Mouse (Mus musculus): ENCODE measurements around the gene Lpar5.
"Not testable (repeated sequence)": the region's sequence is repeated elsewhere in the genome, so short reads cannot be mapped to it uniquely, and the experiment has no call there.

Gene Lpar5

GRCm38 (mm10) chr6:125067571-125067995 is at the start of gene Lpar5:
Gene Lpar5 (plus strand): TSS chr6:125067920.
- DNase-seq (ENCODE audit: low spot score in 2 of 2), result no peak

- DNase-seq (ENCODE audit: low spot score in 2 of 2), result peak; percentile 47 to 78
Observed at GRCm38 (mm10) chr6:125030532-125030931, 37.2 kb upstream of the Lpar5 start.

- no peak for DNase-seq (ENCODE audit: low spot score in 2 of 2)
Observed at GRCm38 (mm10) chr6:125031604-125032003, 36.1 kb upstream of the Lpar5 start.

GRCm38 (mm10) chr6:125038666-125039065 is 29.1 kb upstream of the Lpar5 start:
- no peak for DNase-seq (ENCODE audit: low spot score in 2 of 2)

GRCm38 (mm10) chr6:125039131-125039530 is 28.6 kb upstream of the Lpar5 start:
- peak in 1 of 2 experiments; percentile 43 for DNase-seq (ENCODE audit: low spot score in 2 of 2)

GRCm38 (mm10) chr6:125039533-125040153 is 28.1 kb upstream of the Lpar5 start, which contains the start of gene Ing4:
Gene Ing4 (plus strand): TSS chr6:125039760.
- peak; percentile 72 to 91 for DNase-seq (ENCODE audit: low spot score in 2 of 2)

- DNase-seq (ENCODE audit: low spot score in 2 of 2), result no peak
Observed at GRCm38 (mm10) chr6:125040221-125040620, 27.5 kb upstream of the Lpar5 start.

- no peak for DNase-seq (ENCODE audit: low spot score in 2 of 2)
Observed at GRCm38 (mm10) chr6:125041047-125041446, 26.7 kb upstream of the Lpar5 start.

GRCm38 (mm10) chr6:125042081-125042480 is 25.6 kb upstream of the Lpar5 start:
- no peak for DNase-seq (ENCODE audit: low spot score in 2 of 2)

GRCm38 (mm10) chr6:125046691-125047090 is 21.0 kb upstream of the Lpar5 start:
- peak; percentile 63 to 87 for DNase-seq (ENCODE audit: low spot score in 2 of 2)

GRCm38 (mm10) chr6:125049678-125050077 is 18.0 kb upstream of the Lpar5 start, which contains the start of gene Acrbp:
Gene Acrbp (plus strand): TSS chr6:125049689.
- no peak for DNase-seq (ENCODE audit: low spot score in 2 of 2)

GRCm38 (mm10) chr6:125051237-125051636 is 16.5 kb upstream of the Lpar5 start:
- DNase-seq (ENCODE audit: low spot score in 2 of 2), result peak in 1 of 2 experiments; percentile 59

- DNase-seq (ENCODE audit: low spot score in 2 of 2), result no peak
Observed at GRCm38 (mm10) chr6:125061493-125061892, 6.2 kb upstream of the Lpar5 start.

- no peak for DNase-seq (ENCODE audit: low spot score in 2 of 2)
Observed at GRCm38 (mm10) chr6:125062511-125062910, 5.2 kb upstream of the Lpar5 start.

- DNase-seq (ENCODE audit: low spot score in 2 of 2), result no peak
Observed at GRCm38 (mm10) chr6:125063906-125064305, 3.8 kb upstream of the Lpar5 start.

- DNase-seq (ENCODE audit: low spot score in 2 of 2), result not testable (repeated sequence)
Observed at GRCm38 (mm10) chr6:125065223-125065622, 2.5 kb upstream of the Lpar5 start.

- peak; percentile 60 to 72 for DNase-seq (ENCODE audit: low spot score in 2 of 2)
Observed at GRCm38 (mm10) chr6:125071170-125071895, 3.6 kb downstream of the Lpar5 start.

- peak in 1 of 2 experiments; percentile 34 for DNase-seq (ENCODE audit: low spot score in 2 of 2)
Observed at GRCm38 (mm10) chr6:125071896-125072279, 4.2 kb downstream of the Lpar5 start.

GRCm38 (mm10) chr6:125073825-125074224 is 6.1 kb downstream of the Lpar5 start:
- DNase-seq (ENCODE audit: low spot score in 2 of 2), result no peak

GRCm38 (mm10) chr6:125081394-125081793 is 13.7 kb downstream of the Lpar5 start:
- no peak for DNase-seq (ENCODE audit: low spot score in 2 of 2)

GRCm38 (mm10) chr6:125081797-125082560 is 14.3 kb downstream of the Lpar5 start:
- DNase-seq (ENCODE audit: low spot score in 2 of 2), result peak; percentile 9 to 74

GRCm38 (mm10) chr6:125082801-125083386 is 15.2 kb downstream of the Lpar5 start:
- DNase-seq (ENCODE audit: low spot score in 2 of 2), result no peak
